Mouse (Mus musculus) olfactory bulb, adult 2 months (tissue): ENCODE data around the gene Depdc1b. TPM values are rescaled to one million over a fixed set of nuclear protein-coding genes. Genes with fewer than 3 reads are reported as not detected.
A peak's percentile ranks its signal among the peaks of the same experiment; 100 is the strongest.

ENCODE experiments used
- H3K27ac ChIP-seq: fragments of 200-500 bp; 2 replicates; pipeline ENCODE4 v1.5.1; 2012; ENCODE audit warnings: low read depth, low read length; ENCODE audit not compliant: insufficient read depth
- H3K4me1 ChIP-seq: fragments of 200-500 bp; 2 replicates; pipeline ENCODE4 v1.6.1; 2012; ENCODE audit warnings: low read length; ENCODE audit not compliant: control insufficient read depth, insufficient read depth
- H3K4me3 ChIP-seq: fragments of 200-500 bp; 2 replicates; pipeline ENCODE4 v1.5.1; 2012; ENCODE audit warnings: mild to moderate bottlenecking, low read depth, low read length, moderate library complexity; ENCODE audit not compliant: insufficient read depth
- CTCF ChIP-seq: fragments of 200-500 bp; IDR thresholded peaks from 2 replicates; pipeline ENCODE4 v1.5.1; 2012; ENCODE audit warnings: low read depth, mild to moderate bottlenecking, low read length, moderate library complexity; ENCODE audit not compliant: insufficient read depth
- POLR2A ChIP-seq: fragments of 200-500 bp; IDR thresholded peaks from 2 replicates; pipeline ENCODE4 v1.6.1; 2012; ENCODE audit warnings: mild to moderate bottlenecking, low read depth, low read length, moderate library complexity; ENCODE audit not compliant: insufficient read depth
- WGBS: fragments of 180-500 bp; shearing (Covaris S2); methylation state at CpG from one replicate; pipeline ENCODE4 v1.1.7; 2018; 5-methylcytosine and 5-hydroxymethylcytosine counted together
- polyA plus RNA-seq: library from polyadenylated mRNA; stranded (reverse); fragments of >200 nt; gene quantifications from 2 replicates; pipeline ENCODE4 v1.2.4, GENCODE M21; 2012; ENCODE audit warnings: low replicate concordance; ENCODE audit not compliant: missing spikeins, insufficient read depth, insufficient read length

The Depdc1b gene
- not detected in 2 replicates for polyA plus RNA-seq

- no peak for TF ChIP-seq CTCF
- TF ChIP-seq POLR2A: no peak
- H3K4me1 ChIP-seq: peaks cover 6% of the 10 kb centered on the region
- under 1% methylated on average over 48 of the region's 48 CpGs for WGBS
- H3K27ac ChIP-seq: peak within 1 kb of the TSS; percentile 78
- peak within 1 kb of the TSS; percentile 76 for H3K4me3 ChIP-seq
Observed at GRCm38 (mm10) chr13:108315702-108316486, at the start of gene Depdc1b. TSS of gene Depdc1b (plus strand) at chr13:108316332.

GRCm38 (mm10) chr13:108267841-108268634 lies 48.1 kb upstream of the Depdc1b start:
- 93% methylated on average over 9 of the region's 9 CpGs for WGBS
- Histone ChIP-seq H3K4me1 (no peaks in the 10 kb centered on the region), H3K27ac (no peak overlapping the region), H3K4me3 (no peak overlapping the region)
- no peak for TF ChIP-seq POLR2A
- TF ChIP-seq CTCF: no peak

GRCm38 (mm10) chr13:108271458-108272148 lies 44.5 kb upstream of the Depdc1b start:
- TF ChIP-seq CTCF (no peak), POLR2A (no peak)
- no peak overlapping the region for H3K27ac ChIP-seq
- H3K4me3 ChIP-seq: no peak overlapping the region
- no peaks in the 10 kb centered on the region for H3K4me1 ChIP-seq
- 70% methylated on average over 7 of the region's 7 CpGs for WGBS

- Histone ChIP-seq H3K4me1 (no peaks in the 10 kb centered on the region), H3K27ac (no peak overlapping the region), H3K4me3 (no peak overlapping the region)
- WGBS: 80% methylated on average over 8 of the region's 8 CpGs
- TF ChIP-seq POLR2A: no peak
- no peak for TF ChIP-seq CTCF
Observed at GRCm38 (mm10) chr13:108272332-108272731, 43.8 kb upstream of the Depdc1b start.

- WGBS: 35% methylated on average over 15 of the region's 15 CpGs
- TF ChIP-seq POLR2A (no peak), CTCF (no peak)
Observed at GRCm38 (mm10) chr13:108273034-108273433, 43.1 kb upstream of the Depdc1b start.

GRCm38 (mm10) chr13:108273456-108273855 lies 42.7 kb upstream of the Depdc1b start:
- Histone ChIP-seq H3K27ac (no peak overlapping the region), H3K4me3 (no peak overlapping the region), H3K4me1 (no peaks in the 10 kb centered on the region)
- TF ChIP-seq CTCF (no peak), POLR2A (no peak)
- 41% methylated on average over 5 of the region's 5 CpGs for WGBS

More at GRCm38 (mm10) chr13:108273034-108273433, 43.1 kb upstream of the Depdc1b start:
- Histone ChIP-seq H3K4me3 (no peak overlapping the region), H3K27ac (no peak overlapping the region), H3K4me1 (no peaks in the 10 kb centered on the region)

GRCm38 (mm10) chr13:108276561-108276960 lies 39.6 kb upstream of the Depdc1b start:
- Histone ChIP-seq H3K27ac (no peak overlapping the region), H3K4me3 (no peak overlapping the region), H3K4me1 (no peaks in the 10 kb centered on the region)
- TF ChIP-seq CTCF: no peak
- TF ChIP-seq POLR2A: no peak
- 73% methylated on average over 1 of the region's 1 CpGs for WGBS

- 90% methylated on average over 7 of the region's 7 CpGs for WGBS
- Histone ChIP-seq H3K4me1 (no peaks in the 10 kb centered on the region), H3K27ac (no peak overlapping the region), H3K4me3 (no peak overlapping the region)
- TF ChIP-seq POLR2A: no peak
- no peak for TF ChIP-seq CTCF
Observed at GRCm38 (mm10) chr13:108277320-108277719, 38.8 kb upstream of the Depdc1b start.
